Mouse (Mus musculus): ENCODE data around the gene Gm3625.
"Not testable (repeated sequence)": the region's sequence is repeated elsewhere in the genome, so short reads cannot be mapped to it uniquely, and the experiment has no call there.

Gm3625 gene

DNA sequence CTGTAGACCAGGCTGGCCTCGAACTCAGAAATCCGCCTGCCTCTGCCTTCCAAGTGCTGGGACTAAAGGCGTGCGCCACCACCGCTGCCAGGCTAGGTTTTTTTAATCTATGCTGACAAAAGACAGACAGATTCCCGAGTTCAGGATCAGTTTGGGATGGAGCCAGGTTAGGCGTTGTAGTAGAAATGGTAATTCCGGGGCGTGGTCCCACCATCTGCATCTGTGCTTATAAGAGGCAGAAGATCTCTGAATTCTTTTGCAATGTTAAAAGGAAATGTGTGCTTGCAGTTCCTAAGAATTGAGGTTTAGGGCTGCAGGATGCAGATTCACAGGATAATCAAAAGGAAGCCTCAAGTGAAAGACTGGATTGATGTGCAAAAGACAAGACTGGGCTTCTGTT, 35.8 kb downstream of the Gm3625 start:
- DNase-seq (ENCODE audit: low read depth in 1 of 2, low spot score in 2 of 2): no peak

GRCm38 (mm10) chr12:4555451-4555850, 37.3 kb downstream of the Gm3625 start:
- no peak for DNase-seq (ENCODE audit: low read depth in 1 of 2, low spot score in 2 of 2)

DNA sequence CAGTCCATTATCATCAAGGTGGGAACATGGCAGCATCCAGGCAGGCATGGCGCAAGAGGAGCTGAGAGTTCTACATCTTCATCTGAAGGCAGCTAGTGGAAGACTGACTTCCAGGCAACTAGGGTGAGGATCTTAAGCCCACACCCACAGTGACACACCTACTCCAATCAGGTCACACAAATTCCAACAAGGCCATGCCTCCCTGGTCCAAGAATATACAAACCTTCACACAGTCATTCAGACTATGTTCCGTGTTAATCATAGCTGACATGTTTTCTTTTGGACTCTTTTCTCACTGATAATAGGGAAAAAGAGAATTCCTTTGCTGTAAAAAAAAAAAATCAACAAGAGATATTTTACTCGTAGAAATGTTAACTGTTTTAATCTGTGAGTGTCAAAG, 39.0 kb downstream of the Gm3625 start:
- DNase-seq (ENCODE audit: low read depth in 1 of 2, low spot score in 2 of 2): not testable (repeated sequence)

DNA sequence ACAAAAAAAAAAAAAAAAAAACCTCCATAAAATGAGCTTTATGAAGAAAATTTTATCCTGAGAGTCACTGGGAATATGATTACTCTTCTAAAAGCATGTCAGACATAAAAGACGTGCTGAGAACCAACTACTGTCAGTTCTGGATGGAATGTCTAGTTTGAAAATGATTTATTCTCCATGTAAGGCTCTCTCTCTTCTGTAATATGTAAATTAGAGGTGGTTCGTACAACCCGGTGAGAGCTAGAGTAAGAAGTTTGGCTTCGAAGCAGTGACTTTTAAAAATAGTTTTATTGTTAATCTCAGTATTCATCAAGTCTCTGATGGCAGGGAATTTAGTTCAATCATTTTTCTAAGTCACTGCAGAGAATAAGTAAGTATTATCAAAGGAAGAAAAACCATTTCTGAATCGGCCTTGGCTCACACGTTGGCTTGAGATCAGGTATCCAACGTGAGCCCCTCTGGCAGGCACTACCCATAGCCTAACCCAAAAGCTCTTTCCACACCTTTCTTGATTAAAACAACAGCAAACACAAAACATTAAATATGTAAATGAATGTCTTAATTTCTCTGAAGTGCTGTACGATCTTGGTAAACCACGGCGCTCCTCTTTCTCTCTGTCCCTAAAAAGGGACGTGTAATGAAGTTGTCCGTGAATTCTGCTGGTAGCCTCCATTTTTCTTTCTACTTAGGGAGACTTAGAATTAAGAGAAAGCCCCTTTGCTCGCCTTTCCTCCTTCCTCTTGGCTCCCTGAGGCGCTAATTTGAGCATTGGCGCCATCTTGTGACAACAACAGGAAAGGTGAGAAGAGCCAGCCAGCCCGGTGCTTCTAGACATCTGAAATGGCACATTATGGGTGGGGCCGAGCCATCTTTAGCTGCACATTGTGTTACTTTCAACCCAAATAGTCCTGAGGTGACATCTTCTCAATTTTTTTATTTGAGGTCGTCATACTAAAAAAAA, 44.4 kb downstream of the Gm3625 start:
- peak; percentile 52 to 66 for DNase-seq (ENCODE audit: low read depth in 1 of 2, low spot score in 2 of 2)

GRCm38 (mm10) chr12:4547557-4547956, 45.2 kb downstream of the Gm3625 start:
- DNase-seq (ENCODE audit: low read depth in 1 of 2, low spot score in 2 of 2): no peak

GRCm38 (mm10) chr12:4546491-4546890, 46.2 kb downstream of the Gm3625 start:
- no peak for DNase-seq (ENCODE audit: low read depth in 1 of 2, low spot score in 2 of 2)

DNA sequence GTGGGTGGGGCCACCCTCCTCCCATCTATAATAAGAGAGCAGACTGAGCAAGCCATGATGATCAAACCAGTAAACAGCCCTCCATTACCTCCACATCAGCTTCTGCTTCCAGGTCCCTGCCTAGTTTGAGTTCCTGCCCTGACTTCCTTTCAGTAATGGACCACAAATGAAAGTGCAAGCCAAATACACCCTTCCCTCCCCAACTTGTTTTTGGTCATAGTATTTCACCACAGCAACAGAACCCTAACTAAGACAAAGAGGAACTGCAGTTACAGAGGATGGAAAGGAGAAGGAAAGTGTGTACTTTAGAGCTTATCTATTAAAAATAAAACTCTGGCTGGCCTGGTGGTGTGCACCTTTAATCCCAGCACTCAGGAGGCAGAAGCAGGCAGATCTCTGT, 47.3 kb downstream of the Gm3625 start:
- peak; percentile 16 to 35 for DNase-seq (ENCODE audit: low read depth in 1 of 2, low spot score in 2 of 2)

GRCm38 (mm10) chr12:4544400-4544919, 48.3 kb downstream of the Gm3625 start:
- no peak for DNase-seq (ENCODE audit: low read depth in 1 of 2, low spot score in 2 of 2)
